Mouse (Mus musculus): ENCODE results near the gene Myh3.

- no peak for TF ChIP-seq CTCF (IDR thresholded peaks at IDR 0.05; ENCODE audit: borderline replicate concordance, extremely low read depth, insufficient read depth, insufficient read length)
- no peak for TF ChIP-seq POLR2A (IDR thresholded peaks at IDR 0.05; ENCODE audit: borderline replicate concordance, extremely low read depth, insufficient read depth, insufficient read length, poor library complexity, severe bottlenecking)
Measured at GRCm38 (mm10) chr11:67094470-67094869, 16.4 kb downstream of the Myh3 start.
